Mouse (Mus musculus): ENCODE data around the gene Gm10645. TPM values are rescaled to one million over a fixed set of nuclear protein-coding genes. Genes with fewer than 3 reads are reported as not detected.
A peak's percentile ranks its signal among the peaks of the same experiment; 100 is the strongest.

The Gm10645 gene
- 1.0 and 1.1 TPM in 2 replicates for polyA plus RNA-seq (2015; fragmentation: Nextera tagmentation; extraction: Ambion mirVana)

DNA sequence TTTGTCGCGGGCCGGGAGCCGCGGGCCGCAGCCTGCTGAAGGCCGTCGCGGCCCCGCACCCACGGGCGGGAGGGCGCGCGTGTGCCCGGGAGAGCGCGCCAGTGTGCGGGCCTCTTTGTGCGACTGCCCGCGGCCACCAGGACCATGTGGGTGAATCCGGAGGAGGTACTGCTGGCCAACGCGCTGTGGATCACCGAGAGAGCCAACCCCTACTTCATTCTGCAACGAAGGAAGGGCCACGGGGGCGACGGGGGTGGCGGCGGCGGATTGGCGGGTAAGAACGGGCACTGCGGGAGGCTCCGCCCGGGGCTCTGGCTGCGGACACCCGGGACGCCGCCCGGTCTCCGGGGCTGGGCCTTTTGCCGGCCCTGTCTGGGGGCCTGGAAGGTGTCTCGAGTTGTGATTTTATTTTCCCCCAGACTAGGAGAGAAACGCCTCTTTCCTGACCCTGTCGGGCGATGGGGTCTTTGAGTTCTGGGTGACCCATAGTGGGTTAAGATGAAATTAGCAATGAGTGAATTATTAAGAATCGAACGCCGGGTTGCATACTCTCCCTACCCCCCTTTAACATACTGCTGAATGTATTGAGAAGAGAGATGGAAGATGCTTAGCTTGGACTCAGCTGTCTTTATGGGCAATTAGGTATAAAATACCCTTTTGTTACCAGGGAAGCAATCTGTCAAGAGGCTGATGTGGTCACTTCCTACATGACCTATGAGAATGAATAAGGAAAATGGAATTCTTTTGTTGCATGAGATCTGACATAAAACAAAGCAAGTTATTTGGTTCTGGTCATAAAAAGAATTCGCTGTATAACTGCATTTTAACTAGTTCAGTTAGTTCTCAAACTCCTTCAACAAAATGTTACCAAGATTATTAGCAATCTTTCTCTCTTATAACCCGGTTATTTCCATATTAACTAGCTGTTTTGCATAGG lies at the start of gene Gm10645:
TSS of gene Gm10645 (minus strand) at position 240 of the 937 bp plus-strand sequence.
- Histone ChIP-seq H3K9me3 (replicated peaks) (no peaks in the 10 kb centered on the region), H3K4me2 (peak within 1 kb of the TSS; percentile 89), H3K36me3 (no peaks in the 10 kb centered on the region), H3K4me1 (peaks cover 8% of the 10 kb centered on the region), H3K4me3 (replicated peaks) (peak within 1 kb of the TSS; percentile 67), H3K27ac (peak within 1 kb of the TSS; percentile 89), H3K9ac (peak within 1 kb of the TSS; percentile 80), H3K27me3 (peaks cover 11% of the 10 kb centered on the region; the same call in 1 of the 2 replicates)
- peak; percentile 76 for ATAC-seq (replicated peaks; ENCODE audit: low FRiP score)
- WGBS, result 3% methylated on average over 54 of the region's 54 CpGs

DNA sequence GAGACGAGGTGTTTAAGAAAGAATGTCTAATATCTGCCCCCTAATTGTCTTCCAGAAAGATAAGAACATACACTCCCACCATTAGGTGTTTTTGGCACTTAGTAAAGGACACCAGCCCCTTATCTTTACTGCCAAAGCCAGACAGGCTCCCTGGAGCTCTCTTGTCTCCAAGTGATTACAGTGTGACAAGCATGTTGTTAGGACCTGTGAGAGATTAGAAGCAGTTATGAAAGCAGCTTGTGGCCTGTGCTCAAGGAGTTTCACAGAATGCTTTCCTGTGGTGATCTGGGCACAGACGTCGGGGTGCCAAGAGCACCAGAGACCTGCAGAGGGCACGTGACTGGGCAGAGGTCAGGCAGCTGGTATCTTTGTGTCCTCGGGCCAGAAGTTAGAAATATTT lies 49.1 kb upstream of the Gm10645 start:
- Histone ChIP-seq H3K4me1 (no peaks in the 10 kb centered on the region), H3K9me3 (replicated peaks) (no peaks in the 10 kb centered on the region), H3K27me3 (no peaks in the 10 kb centered on the region), H3K27ac (no peak overlapping the region), H3K4me2 (no peak overlapping the region), H3K4me3 (replicated peaks) (no peak overlapping the region), H3K36me3 (no peaks in the 10 kb centered on the region), H3K9ac (no peak overlapping the region)
- WGBS, result 68% methylated on average over 5 of the region's 5 CpGs
- ATAC-seq (replicated peaks; ENCODE audit: low FRiP score), result peak; percentile 79; the same call in 1 of the 2 replicates

DNA sequence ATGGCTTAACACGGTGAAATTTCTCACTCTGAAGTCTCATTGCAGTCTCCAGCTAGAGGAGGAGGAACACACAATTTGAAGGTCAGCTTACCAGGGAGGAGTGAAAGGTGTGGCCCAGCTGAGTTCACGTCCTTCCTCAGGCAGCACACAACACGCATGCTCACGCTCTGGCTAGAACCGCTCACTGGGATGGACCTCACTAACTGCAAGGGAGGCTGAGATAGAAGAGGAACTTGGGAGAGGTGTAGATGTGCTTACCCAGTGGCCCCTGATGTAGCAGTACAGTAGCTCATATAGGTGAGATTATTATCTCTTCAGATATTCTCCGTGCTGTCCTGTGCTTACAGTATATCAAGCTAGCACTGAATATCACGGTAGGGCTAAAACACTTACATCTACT lies 44.7 kb upstream of the Gm10645 start:
- no peak overlapping the region for H3K4me3 ChIP-seq (replicated peaks)
- WGBS, result 73% methylated on average over 7 of the region's 7 CpGs
- no peak overlapping the region for H3K4me2 ChIP-seq
- 0 out of 2 replicates have a peak, but pooled peaks cover under 1% of the 10 kb centered on the region for H3K4me1 ChIP-seq
- ATAC-seq (replicated peaks; ENCODE audit: low FRiP score), result no peak
- H3K27me3 ChIP-seq, result no peaks in the 10 kb centered on the region
- H3K9ac ChIP-seq, result no peak overlapping the region
- H3K36me3 ChIP-seq, result no peaks in the 10 kb centered on the region
- no peaks in the 10 kb centered on the region for H3K9me3 ChIP-seq (replicated peaks)
- no peak overlapping the region for H3K27ac ChIP-seq

DNA sequence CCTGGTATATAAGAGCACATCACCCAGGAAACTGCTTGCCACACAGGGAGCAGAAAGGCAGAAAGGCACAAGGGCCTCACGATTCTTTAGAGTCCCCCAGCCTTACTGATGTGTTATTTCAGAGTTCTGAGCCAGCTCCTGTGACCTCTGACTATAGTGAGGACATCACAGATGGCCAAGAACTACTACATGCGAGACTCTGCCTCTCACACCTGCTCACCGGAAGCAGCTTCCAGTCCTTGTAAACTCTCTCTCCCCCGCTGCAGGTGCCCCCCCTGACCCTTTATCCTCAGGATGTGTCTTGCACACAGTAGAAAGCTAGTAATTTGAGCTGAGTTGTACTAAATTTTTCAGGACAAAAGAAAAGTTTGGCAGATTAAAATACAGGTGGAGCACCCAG lies 43.6 kb upstream of the Gm10645 start:
- Histone ChIP-seq H3K4me3 (replicated peaks) (no peak overlapping the region), H3K36me3 (no peaks in the 10 kb centered on the region), H3K27me3 (no peaks in the 10 kb centered on the region), H3K4me1 (0 out of 2 replicates have a peak, but pooled peaks cover 2% of the 10 kb centered on the region), H3K9me3 (replicated peaks) (no peaks in the 10 kb centered on the region), H3K9ac (no peak overlapping the region), H3K27ac (no peak overlapping the region), H3K4me2 (no peak overlapping the region)
- no peak for ATAC-seq (replicated peaks; ENCODE audit: low FRiP score)
- WGBS, result 41% methylated on average over 4 of the region's 4 CpGs

DNA sequence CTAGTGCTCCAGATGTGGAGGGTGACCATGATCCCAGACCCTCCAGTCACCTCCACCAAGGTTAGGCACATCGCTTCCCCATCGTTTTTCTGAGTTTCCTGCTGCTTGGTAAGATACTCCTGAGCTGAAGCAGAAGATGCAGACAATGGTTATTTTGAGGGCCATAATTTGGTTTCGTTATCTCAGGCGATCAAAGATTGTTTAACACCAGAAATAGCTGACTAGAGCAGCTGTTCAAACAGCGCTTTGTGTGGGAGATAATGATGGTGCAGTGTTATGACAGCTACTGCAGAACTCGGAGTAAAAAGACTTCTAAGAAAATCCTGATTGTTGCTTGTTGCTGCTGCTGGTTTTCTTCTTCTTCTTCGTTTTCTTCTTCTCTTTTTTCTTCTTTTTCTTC lies 39.9 kb upstream of the Gm10645 start:
- H3K36me3 ChIP-seq, result no peaks in the 10 kb centered on the region
- 0 out of 2 replicates have a peak, but pooled peaks cover 2% of the 10 kb centered on the region for H3K4me1 ChIP-seq
- no peak for ATAC-seq (replicated peaks; ENCODE audit: low FRiP score)
- WGBS, result 65% methylated on average over 7 of the region's 7 CpGs
- H3K4me2 ChIP-seq, result no peak overlapping the region
- no peak overlapping the region for H3K9ac ChIP-seq
- no peaks in the 10 kb centered on the region for H3K9me3 ChIP-seq (replicated peaks)
- no peak overlapping the region for H3K27ac ChIP-seq
- no peak overlapping the region for H3K4me3 ChIP-seq (replicated peaks)
- no peaks in the 10 kb centered on the region for H3K27me3 ChIP-seq

DNA sequence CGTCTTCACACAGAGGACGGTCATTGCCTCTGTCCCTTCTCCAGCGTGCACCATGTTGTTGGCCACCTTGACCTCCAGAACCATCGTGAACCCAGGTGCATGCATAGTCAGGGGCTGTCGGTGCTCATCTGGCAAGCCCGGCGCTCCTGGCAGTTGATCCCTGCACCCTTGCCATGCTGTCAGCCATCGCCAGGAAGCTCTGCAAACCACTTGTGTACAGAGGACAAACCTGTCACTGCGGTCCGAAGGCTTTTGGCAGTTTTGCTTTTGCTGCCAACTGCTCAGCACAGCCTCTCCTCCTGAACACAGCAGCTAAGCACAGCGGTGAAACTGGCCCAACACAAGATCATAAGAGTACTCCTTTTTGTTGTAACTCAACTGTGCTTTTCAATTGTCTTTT lies 37.0 kb upstream of the Gm10645 start:
- no peaks in the 10 kb centered on the region for H3K36me3 ChIP-seq
- H3K9ac ChIP-seq, result no peak overlapping the region
- no peaks in the 10 kb centered on the region for H3K27me3 ChIP-seq
- H3K4me2 ChIP-seq, result no peak overlapping the region
- no peaks in the 10 kb centered on the region for H3K9me3 ChIP-seq (replicated peaks)
- no peak overlapping the region for H3K4me3 ChIP-seq (replicated peaks)
- H3K4me1 ChIP-seq, result peaks cover 7% of the 10 kb centered on the region; the same call in 1 of the 2 replicates
- H3K27ac ChIP-seq, result no peak overlapping the region
- no peak for ATAC-seq (replicated peaks; ENCODE audit: low FRiP score)
- 92% methylated on average over 11 of the region's 11 CpGs for WGBS

DNA sequence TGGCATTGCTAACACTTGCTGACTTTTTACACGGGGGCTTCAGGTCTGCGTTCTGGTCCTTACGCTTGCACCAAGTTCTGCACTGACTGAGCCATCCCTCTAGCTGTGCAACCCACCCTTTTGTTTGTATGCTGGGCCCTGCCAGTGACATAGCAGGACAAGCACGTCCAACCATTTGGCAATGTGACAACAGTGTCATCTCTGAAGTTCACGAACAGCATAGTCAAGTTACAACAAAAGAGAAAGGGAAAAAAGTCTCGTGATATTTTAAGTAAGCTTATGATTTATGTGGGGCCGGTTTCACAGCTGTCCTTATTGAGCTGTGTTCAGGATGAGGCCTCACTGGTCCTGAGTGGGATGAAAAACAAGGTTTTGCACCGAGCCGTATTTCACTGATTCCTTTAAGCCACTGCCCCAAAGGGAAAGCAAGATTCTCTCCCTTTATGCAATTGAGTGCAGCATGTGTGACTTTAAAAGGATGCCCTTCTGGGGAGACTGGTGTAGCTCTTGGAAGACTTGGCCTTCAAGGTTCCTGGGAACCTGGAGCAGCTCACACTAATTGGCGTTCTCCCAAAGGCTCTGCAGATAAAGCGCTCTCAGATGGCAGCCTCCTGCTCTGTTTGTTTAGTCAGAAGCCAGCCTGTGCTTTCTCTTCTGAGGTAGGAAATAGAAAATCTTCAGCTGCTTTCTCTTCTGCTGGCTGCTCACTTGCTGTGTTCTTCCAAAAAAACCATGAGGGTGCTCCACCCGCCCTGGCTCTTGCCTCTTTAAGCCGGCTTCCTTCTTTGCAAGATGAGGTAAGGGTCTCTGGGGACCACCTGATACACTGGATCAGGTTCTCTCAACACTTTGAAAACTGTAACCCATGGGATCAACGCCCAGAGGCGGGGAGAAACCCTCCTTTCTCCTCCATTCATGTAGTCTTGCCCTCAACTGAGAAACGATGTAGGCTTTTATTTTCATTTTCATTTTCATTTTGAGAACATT lies 34.5 kb upstream of the Gm10645 start:
- Histone ChIP-seq H3K27me3 (no peaks in the 10 kb centered on the region), H3K4me2 (no peak overlapping the region), H3K9me3 (replicated peaks) (no peaks in the 10 kb centered on the region), H3K4me1 (peaks cover 5% of the 10 kb centered on the region; the same call in 1 of the 2 replicates), H3K27ac (no peak overlapping the region), H3K9ac (no peak overlapping the region), H3K36me3 (no peaks in the 10 kb centered on the region), H3K4me3 (replicated peaks) (no peak overlapping the region)
- ATAC-seq (replicated peaks; ENCODE audit: low FRiP score), result 0 out of 2 replicates have a peak, but pooled peaks have one; percentile 18
- WGBS, result 61% methylated on average over 16 of the region's 16 CpGs

DNA sequence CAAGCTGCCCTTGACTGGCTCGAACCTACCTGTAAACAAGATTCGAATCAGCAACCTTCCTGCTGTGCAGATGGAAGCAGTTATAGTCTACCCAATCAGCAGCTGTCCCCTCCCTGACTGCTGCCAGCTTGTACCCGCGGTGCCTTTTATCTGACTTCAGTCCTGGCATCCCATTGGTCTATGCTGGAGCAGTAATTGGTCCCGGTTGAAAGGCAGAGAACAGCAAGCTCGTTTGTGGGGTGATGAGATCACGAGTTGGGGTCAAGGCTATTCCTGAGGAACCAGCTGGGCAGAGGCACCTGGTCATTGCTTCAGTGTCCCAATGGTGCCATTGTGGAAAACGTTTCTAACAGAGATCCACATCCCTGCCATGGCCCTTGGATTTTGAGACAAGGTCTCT lies 33.7 kb upstream of the Gm10645 start:
- no peak overlapping the region for H3K4me3 ChIP-seq (replicated peaks)
- H3K36me3 ChIP-seq, result no peaks in the 10 kb centered on the region
- no peak overlapping the region for H3K9ac ChIP-seq
- H3K27ac ChIP-seq, result no peak overlapping the region
- 0 out of 2 replicates have a peak, but pooled peaks have one; percentile 54 for ATAC-seq (replicated peaks; ENCODE audit: low FRiP score)
- H3K27me3 ChIP-seq, result no peaks in the 10 kb centered on the region
- no peak overlapping the region for H3K4me2 ChIP-seq
- H3K4me1 ChIP-seq, result peaks cover 5% of the 10 kb centered on the region; the same call in 1 of the 2 replicates
- 59% methylated on average over 8 of the region's 8 CpGs for WGBS
- no peaks in the 10 kb centered on the region for H3K9me3 ChIP-seq (replicated peaks)

DNA sequence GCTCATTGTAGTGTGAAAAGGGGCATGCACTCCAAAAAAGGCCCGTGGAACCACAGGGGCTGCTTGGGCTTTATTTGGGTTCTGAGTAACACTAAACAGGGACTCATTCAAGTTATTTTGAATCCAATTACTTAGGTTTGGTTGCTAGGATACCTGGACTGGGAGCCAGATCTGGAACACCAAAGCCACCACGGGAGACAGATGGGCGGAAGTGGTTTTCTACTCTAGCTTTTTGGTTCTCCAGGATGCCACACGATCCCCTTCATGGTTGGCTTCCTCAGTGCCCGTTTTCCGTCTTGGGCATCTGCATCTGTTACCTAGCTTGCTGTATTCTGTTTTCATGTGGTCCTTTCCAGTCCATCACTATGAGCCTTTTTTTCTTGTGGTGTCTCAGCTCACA lies 30.1 kb upstream of the Gm10645 start:
- no peaks in the 10 kb centered on the region for H3K27me3 ChIP-seq
- no peak for ATAC-seq (replicated peaks; ENCODE audit: low FRiP score)
- no peak overlapping the region for H3K4me3 ChIP-seq (replicated peaks)
- H3K9ac ChIP-seq, result no peak overlapping the region
- no peaks in the 10 kb centered on the region for H3K9me3 ChIP-seq (replicated peaks)
- H3K27ac ChIP-seq, result no peak overlapping the region
- peaks cover 5% of the 10 kb centered on the region; the same call in 1 of the 2 replicates for H3K4me1 ChIP-seq
- WGBS, result 79% methylated on average over 6 of the region's 6 CpGs
- no peaks in the 10 kb centered on the region for H3K36me3 ChIP-seq
- no peak overlapping the region for H3K4me2 ChIP-seq

DNA sequence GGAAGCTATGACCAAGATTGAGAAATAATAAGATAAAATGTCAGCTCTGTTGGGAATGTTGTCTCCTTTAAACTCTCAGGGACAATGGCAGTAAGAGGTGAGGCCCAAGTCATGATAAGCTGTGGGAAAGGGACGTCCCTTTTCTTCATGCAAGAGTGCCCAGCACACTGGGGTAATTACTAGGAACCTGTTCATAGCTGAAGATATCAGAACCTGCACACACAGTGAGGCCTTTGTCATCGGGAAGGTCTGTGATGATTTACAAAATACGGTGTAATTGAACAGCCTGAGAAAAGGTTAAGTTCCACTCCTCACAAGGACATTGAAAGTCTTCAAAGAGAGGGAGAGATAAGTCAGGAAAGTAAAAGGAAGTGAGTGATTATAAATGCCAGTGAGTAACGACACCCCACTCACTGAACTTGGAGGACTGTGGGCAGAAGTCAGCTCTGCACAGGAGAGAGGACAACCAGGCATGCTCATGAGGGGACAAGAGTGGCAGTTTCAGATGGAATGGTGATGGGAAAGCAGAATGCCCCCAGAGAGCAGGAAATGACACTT lies 23.6 kb upstream of the Gm10645 start:
- H3K27me3 ChIP-seq, result no peaks in the 10 kb centered on the region
- peaks cover 6% of the 10 kb centered on the region; the same call in 1 of the 2 replicates for H3K4me1 ChIP-seq
- WGBS, result 58% methylated on average over 4 of the region's 4 CpGs
- no peak for ATAC-seq (replicated peaks; ENCODE audit: low FRiP score)
- H3K4me2 ChIP-seq, result no peak overlapping the region
- no peak overlapping the region for H3K9ac ChIP-seq
- no peaks in the 10 kb centered on the region for H3K36me3 ChIP-seq
- no peaks in the 10 kb centered on the region for H3K9me3 ChIP-seq (replicated peaks)
- no peak overlapping the region for H3K27ac ChIP-seq
- H3K4me3 ChIP-seq (replicated peaks), result no peak overlapping the region

DNA sequence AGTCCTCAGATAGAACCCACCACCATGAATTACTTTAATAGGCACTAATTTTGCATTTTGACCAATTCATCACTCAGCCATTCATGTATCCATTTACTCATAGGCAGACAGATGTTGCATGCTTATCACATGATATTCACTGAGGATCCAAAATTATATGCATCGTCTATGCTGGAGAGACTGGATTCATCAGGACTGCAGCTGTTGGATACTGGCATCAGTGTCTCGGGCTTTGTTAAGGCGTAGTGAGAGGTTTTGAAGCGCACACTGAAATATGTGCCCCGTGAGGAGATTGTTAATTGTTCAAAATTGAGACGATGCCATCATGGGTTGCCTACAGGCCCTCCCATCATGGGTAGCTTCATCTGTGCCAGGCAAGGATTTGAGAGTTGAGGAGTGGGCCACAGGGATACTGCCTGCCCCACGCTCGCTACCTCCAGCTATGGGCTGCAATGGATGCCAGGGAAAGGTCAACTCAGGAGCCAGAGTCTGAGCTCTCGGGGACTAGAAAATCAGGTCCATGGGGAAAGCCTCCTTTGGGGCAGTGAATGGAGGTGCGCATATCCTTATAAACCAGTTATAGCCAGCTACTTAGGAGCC lies 21.5 kb upstream of the Gm10645 start:
- 91% methylated on average over 10 of the region's 10 CpGs for WGBS
- H3K4me3 ChIP-seq (replicated peaks), result no peak overlapping the region
- no peaks in the 10 kb centered on the region for H3K9me3 ChIP-seq (replicated peaks)
- no peaks in the 10 kb centered on the region for H3K27me3 ChIP-seq
- ATAC-seq (replicated peaks; ENCODE audit: low FRiP score), result no peak
- 0 out of 2 replicates have a peak overlapping the region, but pooled peaks have one; percentile 13 for H3K27ac ChIP-seq
- no peak overlapping the region for H3K9ac ChIP-seq
- H3K4me2 ChIP-seq, result no peak overlapping the region
- H3K4me1 ChIP-seq, result peaks cover 6% of the 10 kb centered on the region; the same call in 1 of the 2 replicates
- H3K36me3 ChIP-seq, result no peaks in the 10 kb centered on the region
